Mouse (Mus musculus) heart, adult 2 months (tissue): ENCODE data around the gene Omt2b.
"Not testable (repeated sequence)": the region's sequence is repeated elsewhere in the genome, so short reads cannot be mapped to it uniquely, and the experiment has no call there.

Source experiments
- CTCF ChIP-seq: fragments of 200-600 bp; IDR thresholded peaks from 2 replicates; pipeline ENCODE4 v1.8.1; 2022; ENCODE audit warnings: antibody characterized with exemption, mild to moderate bottlenecking, moderate library complexity
- EP300 ChIP-seq: fragments of 200-500 bp; IDR thresholded peaks from 2 replicates; pipeline ENCODE4 v1.6.1; 2011; ENCODE audit warnings: low read depth, low read length, control low read depth; ENCODE audit not compliant: insufficient read depth

DNA sequence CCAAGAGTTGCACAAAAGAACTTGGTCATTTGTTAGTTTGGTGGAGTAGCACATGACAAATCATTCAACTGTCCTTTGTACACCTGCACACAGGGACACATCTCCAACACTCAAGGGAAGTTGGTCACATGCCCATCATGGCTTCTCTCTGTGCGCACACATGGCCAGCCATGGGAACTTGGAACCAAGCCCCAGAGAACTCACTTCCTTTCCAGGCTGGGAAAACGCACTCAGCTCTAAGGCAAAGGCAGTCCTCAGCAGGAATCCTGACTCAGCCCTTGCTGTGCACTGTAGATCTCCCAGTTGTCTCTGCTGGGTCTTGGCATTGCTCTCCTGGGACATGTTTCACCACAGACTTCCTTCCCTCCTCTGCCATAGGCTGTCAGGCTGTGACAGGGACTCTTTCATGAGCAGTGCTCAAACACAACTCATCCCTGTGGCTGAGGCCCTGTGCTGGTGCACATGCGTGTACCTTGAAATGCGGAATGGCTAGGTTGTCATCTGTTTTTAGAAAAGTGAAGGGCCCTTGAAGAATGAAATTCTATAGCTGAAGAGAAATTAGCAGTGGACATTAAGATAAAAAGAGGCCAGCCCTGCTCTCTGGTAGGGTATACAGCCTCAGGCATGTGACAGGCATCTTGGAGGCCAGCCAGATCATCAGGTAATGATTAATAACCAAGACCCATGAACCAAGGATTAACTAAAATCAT is 45.2 kb upstream of the Omt2b start:
- not testable (repeated sequence) for TF ChIP-seq CTCF, EP300
